Mouse (Mus musculus) lung, embryonic 16.5 days (tissue): ENCODE data around the gene Snap23. TPM values are rescaled to one million over a fixed set of nuclear protein-coding genes. Genes with fewer than 3 reads are reported as not detected.
A peak's percentile ranks its signal among the peaks of the same experiment; 100 is the strongest.
"Not testable (repeated sequence)": the region's sequence is repeated elsewhere in the genome, so short reads cannot be mapped to it uniquely, and the experiment has no call there.

ENCODE experiments used
- ATAC-seq: fragments of 200-750 bp; cut with Nextera tagmentation; 2 replicates; pipeline ENCODE4 v1.8.0; 2017; ENCODE audit warnings: low read depth, mild to moderate bottlenecking, moderate library complexity
- H3K27ac ChIP-seq: fragments of 300-500 bp; sonication (generic); 2 replicates; pipeline ENCODE4 v1.5.1; 2014; ENCODE audit warnings: mild to moderate bottlenecking, control low read depth, low read length
- H3K27me3 ChIP-seq: fragments of 300-500 bp; sonication (generic); 2 replicates; pipeline ENCODE4 v1.6.1; 2014; ENCODE audit warnings: low read depth, low read length, mixed read lengths; ENCODE audit not compliant: control insufficient read depth, insufficient read depth
- H3K36me3 ChIP-seq: fragments of 300-500 bp; sonication (generic); 2 replicates; pipeline ENCODE4 v1.6.1; 2014; ENCODE audit warnings: low read length; ENCODE audit not compliant: control insufficient read depth, insufficient read depth
- H3K4me1 ChIP-seq: fragments of 300-500 bp; sonication (generic); replicated peaks from 2 replicates; pipeline ENCODE4 v1.6.1; 2014; ENCODE audit warnings: low read length, mixed read lengths; ENCODE audit not compliant: control insufficient read depth, insufficient read depth
- H3K4me2 ChIP-seq: fragments of 300-500 bp; sonication (generic); 2 replicates; pipeline ENCODE4 v1.6.1; 2014; ENCODE audit warnings: low read depth, low read length, control low read depth
- H3K4me3 ChIP-seq: fragments of 300-500 bp; sonication (generic); 2 replicates; pipeline ENCODE4 v1.5.1; 2014; ENCODE audit warnings: mild to moderate bottlenecking, low read length, control low read depth
- H3K9ac ChIP-seq: fragments of 300-500 bp; sonication (generic); 2 replicates; pipeline ENCODE4 v1.6.1; 2014; ENCODE audit warnings: low read length, control low read depth
- H3K9me3 ChIP-seq: fragments of 300-500 bp; sonication (generic); 2 replicates; pipeline ENCODE4 v1.6.1; 2016; ENCODE audit warnings: low read length; ENCODE audit not compliant: control insufficient read depth
- WGBS: fragments of 180-500 bp; shearing (Covaris S2); extraction: QIAGEN DNeasy Blood & Tissue Kit; methylation state at CpG from one replicate; pipeline ENCODE4 v1.1.7; 2014; 5-methylcytosine and 5-hydroxymethylcytosine counted together
- polyA plus RNA-seq: library from polyadenylated mRNA; unstranded; fragments of >200 nt; fragmentation: Nextera tagmentation; extraction: Ambion mirVana; gene quantifications from 2 replicates; pipeline ENCODE4 v1.2.1, GENCODE M21; 2015

Snap23 gene
- polyA plus RNA-seq, 1 experiment from 2014 or later: 59.6 TPM

GRCm38 (mm10) chr2:120558813-120559212 is 8.7 kb upstream of the Snap23 start:
- no peak overlapping the region for H3K9ac ChIP-seq
- WGBS: 80% methylated on average over 3 of the region's 3 CpGs
- no peak for ATAC-seq
- H3K4me2 ChIP-seq: no peak overlapping the region
- H3K36me3 ChIP-seq: peaks cover 3% of the 10 kb centered on the region
- peaks cover 5% of the 10 kb centered on the region for H3K4me1 ChIP-seq
- no peaks in the 10 kb centered on the region for H3K27me3 ChIP-seq
- no peak overlapping the region for H3K4me3 ChIP-seq
- H3K9me3 ChIP-seq: no peaks in the 10 kb centered on the region
- H3K27ac ChIP-seq: no peak overlapping the region

- Histone ChIP-seq H3K4me1 (peaks cover 8% of the 10 kb centered on the region), H3K27ac (no peak overlapping the region), H3K36me3 (no peaks in the 10 kb centered on the region), H3K4me2 (no peak overlapping the region), H3K9me3 (no peaks in the 10 kb centered on the region), H3K27me3 (no peaks in the 10 kb centered on the region), H3K9ac (no peak overlapping the region), H3K4me3 (no peak overlapping the region)
- WGBS: 76% methylated on average over 1 of the region's 1 CpGs
- no peak for ATAC-seq
Measured at GRCm38 (mm10) chr2:120561524-120561923, 5.9 kb upstream of the Snap23 start.

GRCm38 (mm10) chr2:120562859-120563234 is 4.6 kb upstream of the Snap23 start:
- WGBS: 18% methylated on average over 9 of the region's 9 CpGs
- Histone ChIP-seq H3K4me3 (peak overlapping the region; percentile 79), H3K4me2 (peak overlapping the region; percentile 69), H3K27me3 (no peaks in the 10 kb centered on the region), H3K4me1 (peaks cover 8% of the 10 kb centered on the region), H3K27ac (peak overlapping the region; percentile 51), H3K9me3 (no peaks in the 10 kb centered on the region), H3K36me3 (no peaks in the 10 kb centered on the region), H3K9ac (peak overlapping the region; percentile 80)
- ATAC-seq: no peak

GRCm38 (mm10) chr2:120563235-120563990 is 4.1 kb upstream of the Snap23 start, which contains the start of gene Zfp106:
Zfp106 (minus strand) TSS chr2:120563843.
- peak within 1 kb of the TSS; percentile 80 for H3K9ac ChIP-seq
- peaks cover 8% of the 10 kb centered on the region for H3K4me1 ChIP-seq
- H3K27me3 ChIP-seq: no peaks in the 10 kb centered on the region
- peak; percentile 79 for ATAC-seq
- peak within 1 kb of the TSS; percentile 79 for H3K4me3 ChIP-seq
- H3K9me3 ChIP-seq: no peaks in the 10 kb centered on the region
- WGBS: under 1% methylated on average over 41 of the region's 50 CpGs
- peak within 1 kb of the TSS; percentile 51 for H3K27ac ChIP-seq
- H3K4me2 ChIP-seq: peak within 1 kb of the TSS; percentile 69
- H3K36me3 ChIP-seq: no peaks in the 10 kb centered on the region

- WGBS: 93% methylated on average over 4 of the region's 4 CpGs
- H3K9me3 ChIP-seq: not testable (repeated sequence)
Measured at GRCm38 (mm10) chr2:120564548-120565188, 2.8 kb upstream of the Snap23 start.

GRCm38 (mm10) chr2:120565363-120565762 is 2.1 kb upstream of the Snap23 start:
- no peak overlapping the region for H3K4me2 ChIP-seq
- no peak overlapping the region for H3K4me3 ChIP-seq
- no peak overlapping the region for H3K27ac ChIP-seq
- no peaks in the 10 kb centered on the region for H3K27me3 ChIP-seq
- no peak for ATAC-seq
- H3K9me3 ChIP-seq: no peaks in the 10 kb centered on the region
- WGBS: 69% methylated on average over 2 of the region's 2 CpGs
- no peak overlapping the region for H3K9ac ChIP-seq
- H3K4me1 ChIP-seq: peaks cover 14% of the 10 kb centered on the region
- no peaks in the 10 kb centered on the region for H3K36me3 ChIP-seq

More at GRCm38 (mm10) chr2:120564548-120565188, 2.8 kb upstream of the Snap23 start:
- H3K27ac ChIP-seq, H3K4me3 ChIP-seq, H3K4me2 ChIP-seq, H3K9ac ChIP-seq, H3K36me3 ChIP-seq, ATAC-seq, H3K27me3 ChIP-seq: not testable (repeated sequence)
- peaks cover 14% of the 10 kb centered on the region for H3K4me1 ChIP-seq

- H3K9ac ChIP-seq: peak overlapping the region; percentile 85
- H3K4me3 ChIP-seq: peak overlapping the region; percentile 67
- no peaks in the 10 kb centered on the region for H3K27me3 ChIP-seq
- H3K4me2 ChIP-seq: peak overlapping the region; percentile 59
- peaks cover 2% of the 10 kb centered on the region; the same call in 1 of the 2 replicates for H3K36me3 ChIP-seq
- H3K9me3 ChIP-seq: no peaks in the 10 kb centered on the region
- H3K4me1 ChIP-seq: peaks cover 10% of the 10 kb centered on the region
- ATAC-seq: peak; percentile 73
- H3K27ac ChIP-seq: peak overlapping the region; percentile 90
- 0% methylated on average over 22 of the region's 22 CpGs for WGBS
Measured at GRCm38 (mm10) chr2:120567798-120568320, 388 bp downstream of the Snap23 start.

- H3K36me3 ChIP-seq: peaks cover 2% of the 10 kb centered on the region; the same call in 1 of the 2 replicates
- no peaks in the 10 kb centered on the region for H3K27me3 ChIP-seq
- H3K4me2 ChIP-seq: no peak overlapping the region
- H3K4me1 ChIP-seq: peaks cover 6% of the 10 kb centered on the region
- no peak for ATAC-seq
- H3K9me3 ChIP-seq: no peaks in the 10 kb centered on the region
- 94% methylated on average over 3 of the region's 3 CpGs for WGBS
- no peak overlapping the region for H3K27ac ChIP-seq
- H3K4me3 ChIP-seq: no peak overlapping the region
- no peak overlapping the region for H3K9ac ChIP-seq
Measured at GRCm38 (mm10) chr2:120571081-120571480, 3.6 kb downstream of the Snap23 start.

- not testable (repeated sequence) for H3K9me3 ChIP-seq
- 97% methylated on average over 3 of the region's 3 CpGs for WGBS
Measured at GRCm38 (mm10) chr2:120572161-120572560, 4.7 kb downstream of the Snap23 start.

More at GRCm38 (mm10) chr2:120572161-120572560, 4.7 kb downstream of the Snap23 start:
- not testable (repeated sequence) for H3K27ac ChIP-seq, H3K27me3 ChIP-seq, H3K4me1 ChIP-seq, H3K36me3 ChIP-seq, H3K4me3 ChIP-seq, H3K9ac ChIP-seq, ATAC-seq, H3K4me2 ChIP-seq
